17 mouse cellular contexts compared by ENCODE assay signal in the genomic region with DNA sequence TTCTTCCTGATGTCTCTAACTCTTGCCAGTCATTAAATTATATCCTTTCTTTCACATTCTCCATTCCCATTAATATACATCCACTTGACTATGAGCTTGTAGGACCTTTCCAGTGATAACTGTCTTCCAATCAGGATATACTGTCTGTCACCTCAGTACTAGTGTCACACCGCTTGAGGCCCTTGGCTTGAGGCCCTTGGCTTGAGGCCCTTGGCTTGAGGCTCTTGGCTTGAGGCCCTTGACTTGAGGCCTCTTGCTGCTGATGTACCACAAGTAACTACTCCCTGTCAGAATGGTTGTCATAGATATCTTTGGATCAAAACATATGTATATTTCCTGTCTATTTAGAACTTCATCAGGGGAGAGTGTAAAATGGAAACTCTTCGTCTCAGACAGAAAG.
DNase-seq lines count a peak whose midpoint lies in the region; ATAC-seq and TF ChIP-seq lines count a peak whose summit lies in the region.
"Had no signal": no experiment of that assay in that cellular context is flagged by ENCODE, and none has a peak within 500 bp of the region (broad histone marks: within the 10 kb centered on the region; RNA-seq: fewer than 3 reads in every experiment).

No protein-coding gene starts in this region.

- no peak overlapping the region for H3K27ac ChIP-seq in cerebellum, adult 2 months (ENCODE audit: insufficient read depth, low read length)
- H3K27ac ChIP-seq in heart, embryonic 11.5 days (ENCODE audit: low read depth, low read length), result no peak overlapping the region
- H3K27ac ChIP-seq: embryonic facial prominence, embryonic 12.5 days; heart, adult 2 months; heart, embryonic 13.5 days; hindbrain, embryonic 12.5 days had no signal

- H3K9me3 ChIP-seq in heart, embryonic 11.5 days (replicated peaks; ENCODE audit: control insufficient read depth, low read length), result no peaks in the 10 kb centered on the region
- H3K9me3 ChIP-seq: embryonic facial prominence, embryonic 12.5 days; heart, embryonic 13.5 days; hindbrain, embryonic 12.5 days had no signal

- H3K36me3 ChIP-seq in heart, embryonic 11.5 days (ENCODE audit: control insufficient read depth, insufficient read depth, low read length), result no peaks in the 10 kb centered on the region
- H3K36me3 ChIP-seq: embryonic facial prominence, embryonic 12.5 days; heart, embryonic 13.5 days; hindbrain, embryonic 12.5 days had no signal

- DNase-seq in cerebellum, adult 2 months, result peak; percentile 11 to 22
- no peak for DNase-seq in cerebellum, adult 11-12 months
- DNase-seq in cerebellum, postnatal 36 days, result peak; percentile 23 to 27
- no peak for DNase-seq in cerebellum, adult 18-20 months
- peak; percentile 7 for DNase-seq in heart, postnatal 4 days
- peak; percentile 27 for DNase-seq in brain, embryonic 14.5 days (ENCODE audit: low read depth)
- DNase-seq: adrenal gland, postnatal 10 days; gastrocnemius, postnatal 14 days; heart, adult 2 months; kidney, adult 11 months; kidney, adult 9 months had no signal

- H3K9ac ChIP-seq in heart, embryonic 11.5 days (ENCODE audit: low read depth, low read length), result no peak overlapping the region
- H3K9ac ChIP-seq: embryonic facial prominence, embryonic 12.5 days; heart, embryonic 13.5 days; hindbrain, embryonic 12.5 days had no signal

- TF ChIP-seq POLR2A in cerebellum, adult 2 months (IDR thresholded peaks at IDR 0.05; ENCODE audit: borderline replicate concordance, insufficient read depth, low read length), result no peak
- no peak for TF ChIP-seq POLR2A in brain, embryonic 14.5 days (IDR thresholded peaks at IDR 0.05; ENCODE audit: borderline replicate concordance, extremely low read depth, insufficient read depth, insufficient read length, poor library complexity, severe bottlenecking)

- no peaks in the 10 kb centered on the region for H3K27me3 ChIP-seq in cerebellum, adult 2 months (ENCODE audit: control insufficient read depth, insufficient read depth, low read length)
- H3K27me3 ChIP-seq in heart, embryonic 11.5 days (ENCODE audit: control insufficient read depth, insufficient read depth, low read length), result no peaks in the 10 kb centered on the region
- H3K27me3 ChIP-seq: embryonic facial prominence, embryonic 12.5 days; heart, embryonic 13.5 days; hindbrain, embryonic 12.5 days had no signal

- H3K4me2 ChIP-seq in heart, embryonic 11.5 days, result no peak overlapping the region
- H3K4me2 ChIP-seq: embryonic facial prominence, embryonic 12.5 days; heart, embryonic 13.5 days; hindbrain, embryonic 12.5 days had no signal

- 32% methylated on average over 2 of the region's 2 CpGs for WGBS in cerebellum, adult 2 months
- WGBS in heart, embryonic 11.5 days (ENCODE audit: insufficient replicate concordance), result 72% methylated on average over 2 of the region's 2 CpGs

- H3K4me1 ChIP-seq in cerebellum, adult 2 months (ENCODE audit: control insufficient read depth, insufficient read depth, low read length), result no peaks in the 10 kb centered on the region
- H3K4me1 ChIP-seq in heart, embryonic 11.5 days (ENCODE audit: control insufficient read depth, insufficient read depth, low read length), result no peaks in the 10 kb centered on the region
- H3K4me1 ChIP-seq: embryonic facial prominence, embryonic 12.5 days; heart, embryonic 13.5 days; hindbrain, embryonic 12.5 days had no signal

- no peak overlapping the region for H3K4me3 ChIP-seq in cerebellum, adult 2 months (replicated peaks; ENCODE audit: insufficient read depth, low read depth, low read length)
- H3K4me3 ChIP-seq in heart, embryonic 11.5 days (ENCODE audit: low read depth, low read length), result no peak overlapping the region
- H3K4me3 ChIP-seq: embryonic facial prominence, embryonic 12.5 days; heart, adult 2 months; heart, embryonic 13.5 days; hindbrain, embryonic 12.5 days had no signal

- no peak for TF ChIP-seq CTCF in cerebellum, adult 2 months (IDR thresholded peaks at IDR 0.05; ENCODE audit: borderline replicate concordance, insufficient read depth, low read depth, low read length)
- no peak for TF ChIP-seq CTCF in brain, embryonic 14.5 days (IDR thresholded peaks at IDR 0.05; ENCODE audit: borderline replicate concordance, extremely low read depth, insufficient read depth, insufficient read length)

- no peak for ATAC-seq in heart, embryonic 11.5 days (replicated peaks; ENCODE audit: insufficient number of reproducible peaks, low FRiP score, low TSS enrichment)
- ATAC-seq: forebrain, embryonic 16.5 days; hindbrain, embryonic 16.5 days had no signal

Comparison
In these comparisons a context has a peak if more than half of its experiments do, and no peak if none do; other contexts are left out.
1. DNase-seq: peak in cerebellum, adult 2 months (2 of 2), cerebellum, postnatal 36 days (2 of 2), heart, postnatal 4 days (single experiment) and brain, embryonic 14.5 days (single experiment); none in cerebellum, adult 11-12 months (single experiment) and cerebellum, adult 18-20 months (0 of 2).